Mouse (Mus musculus): ENCODE results near the gene Klk1. TPM values are rescaled to one million over a fixed set of nuclear protein-coding genes. Genes with fewer than 3 reads are reported as not detected.

Klk1 gene
- total RNA-seq, 2 experiments from 2014 or later = not detected

Other genes with a start within 250 kb of the Klk1 start
- not detected for gene Klk1b9, start 249.3 kb upstream of the Klk1 start, total RNA-seq (2021)
- not detected for gene Klk1b11, start 229.5 kb upstream of the Klk1 start, total RNA-seq (2021)
- gene Klk1b26, start 213.2 kb upstream of the Klk1 start, total RNA-seq (2021) = not detected
- gene Klk1b27, start 173.1 kb upstream of the Klk1 start, total RNA-seq (2021) = not detected
- gene Klk1b21, start 123.0 kb upstream of the Klk1 start, total RNA-seq (2021) = not detected
- gene Klk1b22, start 112.7 kb upstream of the Klk1 start, total RNA-seq (2021) = not detected
- gene Klk1b16, start 88.6 kb upstream of the Klk1 start, total RNA-seq (2021) = not detected
- gene Klk1b24, start 37.1 kb upstream of the Klk1 start, total RNA-seq (2021) = not detected
- gene Klk1b3, start 27.2 kb upstream of the Klk1 start, total RNA-seq (2021) = not detected
- gene Klk1b4, start 17.9 kb upstream of the Klk1 start, total RNA-seq (2021) = not detected
- not detected for gene Klk1b5, start 9.4 kb upstream of the Klk1 start, total RNA-seq (2021)
- not detected for gene Gm36864, start 10.8 kb downstream of the Klk1 start, total RNA-seq (2021)
- 1 to 10 TPM; 1.4 to 2.1 TPM for gene 1700028J19Rik, start 21.3 kb downstream of the Klk1 start, total RNA-seq (2021)
- 10 to 100 TPM; 70.3 to 70.5 TPM for gene 2410002F23Rik, start 21.4 kb downstream of the Klk1 start, total RNA-seq (2021)
- not detected for gene Acp4, start 32.0 kb downstream of the Klk1 start, total RNA-seq (2021)
- not detected for gene Gm15517, start 36.1 kb downstream of the Klk1 start, total RNA-seq (2021)
- gene Clec11a, start 81.5 kb downstream of the Klk1 start, total RNA-seq (2021) = 1 to 10 TPM; 3.9 to 4.0 TPM
- 100 to 1,000 TPM; 586 to 632 TPM for gene Shank1, start 84.9 kb downstream of the Klk1 start, total RNA-seq (2021)
- 10 to 100 TPM; 58.3 to 70.5 TPM for gene Syt3, start 158.7 kb downstream of the Klk1 start, total RNA-seq (2021)
- gene 1700008O03Rik, start 160.5 kb downstream of the Klk1 start, total RNA-seq (2021) = 1 to 10 TPM; 2.0 to 2.1 TPM
- 100 to 1,000 TPM; 282 to 313 TPM for gene Lrrc4b, start 203.7 kb downstream of the Klk1 start, total RNA-seq (2021)
- gene Aspdh, start 240.0 kb downstream of the Klk1 start, total RNA-seq (2021) = 10 to 100 TPM in 1 of 2 experiments, 1 to 10 TPM in 1; 6.8 to 10.4 TPM
- gene Josd2, start 242.6 kb downstream of the Klk1 start, total RNA-seq (2021) = 10 to 100 TPM; 76.5 to 77.6 TPM